Mouse (Mus musculus) testis, adult 2 months (tissue): ENCODE results near the gene Fignl1.

Experiments used
- CTCF ChIP-seq: fragments of 200-500 bp; IDR thresholded peaks from 2 replicates; pipeline ENCODE4 v1.5.1; 2012; ENCODE audit warnings: low read depth, mild to moderate bottlenecking, inconsistent platforms, low read length, moderate library complexity; ENCODE audit not compliant: control insufficient read depth, insufficient read depth, insufficient replicate concordance
- POLR2A ChIP-seq: fragments of 200-500 bp; IDR thresholded peaks from 2 replicates; pipeline ENCODE4 v1.6.1; 2012; ENCODE audit warnings: low read depth, mild to moderate bottlenecking, inconsistent platforms, low read length, moderate library complexity; ENCODE audit not compliant: control insufficient read depth

DNA sequence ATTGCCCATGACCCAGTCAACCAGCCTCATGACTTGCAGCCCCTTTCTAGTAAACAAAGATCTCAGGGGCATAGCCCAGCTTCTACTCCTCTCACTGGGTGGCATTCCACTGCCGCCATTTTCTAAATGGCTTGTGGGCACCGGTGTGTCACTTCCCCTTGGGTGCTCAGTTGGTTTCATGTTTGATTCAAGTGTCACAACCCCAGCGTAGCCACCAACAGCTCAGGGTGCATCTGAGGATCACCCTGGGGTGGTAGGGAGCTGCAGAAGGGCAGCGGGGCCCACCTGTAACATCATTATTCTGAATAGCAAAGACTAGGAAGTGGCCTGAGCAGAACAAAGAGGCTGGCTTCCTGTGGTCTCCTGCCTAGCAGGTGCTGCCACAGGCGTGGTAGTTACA is 57.7 kb downstream of the Fignl1 start:
- TF ChIP-seq POLR2A: no peak
- TF ChIP-seq CTCF: no peak
